Mouse (Mus musculus) neural tube, embryonic 11.5 days (tissue): ENCODE data around the gene Gpr132. TPM values are rescaled to one million over a fixed set of nuclear protein-coding genes. Genes with fewer than 3 reads are reported as not detected.

Experiments used
- ATAC-seq: fragments of 200-750 bp; cut with Nextera tagmentation; 2 replicates; pipeline ENCODE4 v1.8.0; 2017; ENCODE audit warnings: moderate number of reproducible peaks, mild to moderate bottlenecking, moderate TSS enrichment, moderate library complexity; ENCODE audit not compliant: insufficient read depth, low FRiP score, low TSS enrichment
- DNase-seq: peaks from one replicate; pipeline ENCODE4 v3.0.0-alpha.2; 2015; ENCODE audit warnings: low spot score
- H3K27ac ChIP-seq: fragments of 300-500 bp; sonication (generic); 2 replicates; pipeline ENCODE4 v1.5.1; 2014; ENCODE audit warnings: low read depth, mild to moderate bottlenecking, low read length
- H3K27me3 ChIP-seq: fragments of 300-500 bp; sonication (generic); 2 replicates; pipeline ENCODE4 v1.6.1; 2014; ENCODE audit warnings: mild to moderate bottlenecking, low read length, mixed read lengths; ENCODE audit not compliant: control insufficient read depth, insufficient read depth
- H3K36me3 ChIP-seq: fragments of 300-500 bp; sonication (generic); 2 replicates; pipeline ENCODE4 v1.6.1; 2014; ENCODE audit warnings: mild to moderate bottlenecking, low read length, moderate library complexity, mixed read lengths; ENCODE audit not compliant: control insufficient read depth, insufficient read depth
- H3K4me1 ChIP-seq: fragments of 300-500 bp; sonication (generic); 2 replicates; pipeline ENCODE4 v1.6.1; 2014; ENCODE audit warnings: low read length, mixed read lengths; ENCODE audit not compliant: control insufficient read depth, insufficient read depth
- H3K4me2 ChIP-seq: fragments of 300-500 bp; sonication (generic); 2 replicates; pipeline ENCODE4 v1.6.1; 2014; ENCODE audit warnings: low read depth, mild to moderate bottlenecking, moderate library complexity
- H3K4me3 ChIP-seq: fragments of 300-500 bp; sonication (generic); 2 replicates; pipeline ENCODE4 v1.5.1; 2014; ENCODE audit warnings: low read depth, low read length
- H3K9ac ChIP-seq: fragments of 300-500 bp; sonication (generic); 2 replicates; pipeline ENCODE4 v1.6.1; 2014; ENCODE audit warnings: mild to moderate bottlenecking, low read length
- H3K9me3 ChIP-seq: fragments of 300-500 bp; sonication (generic); 2 replicates; pipeline ENCODE4 v1.6.1; 2016; ENCODE audit warnings: low read length; ENCODE audit not compliant: control insufficient read depth
- WGBS: fragments of 180-500 bp; shearing (Covaris S2); extraction: QIAGEN DNeasy Blood & Tissue Kit; methylation state at CpG from one replicate; pipeline ENCODE4 v1.1.7; 2014; 5-methylcytosine and 5-hydroxymethylcytosine counted together
- polyA plus RNA-seq: library from polyadenylated mRNA; unstranded; fragments of >200 nt; fragmentation: Nextera tagmentation; extraction: Ambion mirVana; gene quantifications from 2 replicates; pipeline ENCODE4 v1.2.1, GENCODE M21; 2014

Gpr132 gene
- polyA plus RNA-seq, 1 experiment from 2014 or later = not detected

GRCm38 (mm10) chr12:112881301-112881815 is 13.3 kb upstream of the Gpr132 start:
- no peak overlapping the region for H3K9ac ChIP-seq
- H3K36me3 ChIP-seq = no peaks in the 10 kb centered on the region
- DNase-seq = no peak
- H3K27ac ChIP-seq = no peak overlapping the region
- no peak overlapping the region for H3K4me3 ChIP-seq
- H3K9me3 ChIP-seq = no peaks in the 10 kb centered on the region
- ATAC-seq = no peak
- peaks cover 30% of the 10 kb centered on the region for H3K27me3 ChIP-seq
- 71% methylated on average over 6 of the region's 6 CpGs for WGBS
- H3K4me1 ChIP-seq = peaks cover 3% of the 10 kb centered on the region
- no peak overlapping the region for H3K4me2 ChIP-seq

DNA sequence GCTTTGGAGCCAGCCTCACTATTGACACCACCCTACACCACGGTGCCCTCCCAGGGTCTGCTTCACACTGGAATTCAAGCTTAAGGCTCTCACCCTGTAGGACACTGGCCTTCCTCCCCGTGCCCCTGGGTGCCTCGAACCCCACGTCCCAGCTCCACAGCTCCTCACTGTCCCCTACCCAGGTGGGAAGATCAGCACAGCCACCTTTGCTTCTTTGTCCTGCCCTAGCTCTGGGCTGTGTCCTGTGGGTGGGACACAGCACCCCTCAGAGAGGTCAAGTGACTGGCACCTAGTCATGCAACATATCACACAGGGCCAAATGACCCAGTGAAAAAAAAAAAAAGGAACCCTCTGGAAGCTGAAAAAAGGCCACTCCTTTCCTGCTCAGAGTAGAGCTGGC is 12.6 kb upstream of the Gpr132 start:
- Histone ChIP-seq H3K36me3 (no peaks in the 10 kb centered on the region), H3K9me3 (no peaks in the 10 kb centered on the region), H3K4me2 (no peak overlapping the region), H3K27me3 (peaks cover 37% of the 10 kb centered on the region), H3K4me1 (peaks cover 3% of the 10 kb centered on the region), H3K4me3 (no peak overlapping the region), H3K27ac (no peak overlapping the region), H3K9ac (no peak overlapping the region)
- ATAC-seq (no peak), DNase-seq (no peak)
- WGBS = 74% methylated on average over 4 of the region's 4 CpGs

GRCm38 (mm10) chr12:112879731-112880130 is 11.7 kb upstream of the Gpr132 start:
- H3K27me3 ChIP-seq = peaks cover 46% of the 10 kb centered on the region
- no peak overlapping the region for H3K27ac ChIP-seq
- DNase-seq (no peak), ATAC-seq (no peak)
- H3K36me3 ChIP-seq = no peaks in the 10 kb centered on the region
- peaks cover 3% of the 10 kb centered on the region for H3K4me1 ChIP-seq
- no peak overlapping the region for H3K4me2 ChIP-seq
- H3K9ac ChIP-seq = no peak overlapping the region
- H3K4me3 ChIP-seq = no peak overlapping the region
- no peaks in the 10 kb centered on the region for H3K9me3 ChIP-seq
- 81% methylated on average over 5 of the region's 5 CpGs for WGBS

DNA sequence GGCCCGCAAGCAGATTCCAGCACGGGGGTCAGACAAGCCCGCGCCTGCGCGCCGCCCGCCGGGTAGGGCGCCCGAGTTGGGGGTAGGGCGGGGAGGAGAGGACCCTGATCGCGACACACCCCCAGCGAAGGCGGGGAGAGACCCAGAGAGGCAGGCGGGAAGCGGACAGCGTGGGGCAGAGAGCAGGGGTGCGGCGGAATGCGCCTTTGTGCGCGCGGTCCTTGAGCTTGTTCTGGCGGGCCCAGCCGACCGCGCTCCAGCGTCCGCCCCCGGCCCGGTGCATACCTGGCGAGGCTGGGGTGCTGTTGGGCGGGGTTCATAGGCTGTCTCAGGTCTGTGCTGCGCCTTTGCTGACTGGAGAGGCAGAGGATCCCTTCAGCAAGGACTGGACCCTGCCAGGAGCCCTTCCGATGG is 9.6 kb upstream of the Gpr132 start:
- H3K27me3 ChIP-seq = peaks cover 62% of the 10 kb centered on the region
- 2% methylated on average over 27 of the region's 37 CpGs for WGBS
- H3K9ac ChIP-seq = peak overlapping the region; percentile 37
- no peaks in the 10 kb centered on the region for H3K36me3 ChIP-seq
- peak overlapping the region; percentile 54 for H3K4me2 ChIP-seq
- H3K9me3 ChIP-seq = no peaks in the 10 kb centered on the region
- H3K27ac ChIP-seq = no peak overlapping the region
- H3K4me3 ChIP-seq = peak overlapping the region; percentile 19
- H3K4me1 ChIP-seq = peaks cover 3% of the 10 kb centered on the region
- ATAC-seq (no peak), DNase-seq (no peak)

DNA sequence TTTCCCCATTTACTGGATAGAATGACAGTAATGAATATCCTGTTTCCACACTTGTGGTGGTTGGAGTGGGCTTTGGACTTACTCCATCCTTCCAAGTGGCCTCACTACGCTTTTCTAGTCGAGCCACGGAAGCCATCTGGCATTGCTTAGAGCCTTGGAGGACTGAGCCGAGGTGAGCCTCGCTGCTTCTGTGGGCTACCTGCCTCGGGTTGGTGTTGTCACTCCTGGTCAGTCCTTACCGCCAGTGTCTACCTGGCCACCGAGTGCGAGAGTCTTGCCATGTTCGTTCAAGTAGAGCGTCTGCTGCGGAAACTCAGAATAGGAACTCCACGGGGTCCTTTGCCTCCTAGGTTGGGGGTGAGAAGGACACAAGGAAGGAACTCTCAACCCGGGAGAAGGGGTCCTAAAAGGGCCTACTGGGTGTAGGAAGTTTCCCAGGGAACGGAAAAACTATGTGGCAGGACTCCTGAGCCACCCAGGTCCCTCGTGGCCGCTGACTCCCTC is 9.1 kb upstream of the Gpr132 start:
- no peak overlapping the region for H3K27ac ChIP-seq
- H3K9me3 ChIP-seq = no peaks in the 10 kb centered on the region
- no peaks in the 10 kb centered on the region for H3K36me3 ChIP-seq
- ATAC-seq (no peak), DNase-seq (peak; percentile 26)
- peak overlapping the region; percentile 19; the same call in 1 of the 2 replicates for H3K4me3 ChIP-seq
- 5% methylated on average over 17 of the region's 17 CpGs for WGBS
- H3K27me3 ChIP-seq = peaks cover 62% of the 10 kb centered on the region
- H3K4me2 ChIP-seq = peak overlapping the region; percentile 54
- H3K4me1 ChIP-seq = peaks cover 3% of the 10 kb centered on the region
- no peak overlapping the region; the same call in 1 of the 2 replicates for H3K9ac ChIP-seq

- 4% methylated on average over 28 of the region's 28 CpGs for WGBS
- H3K4me3 ChIP-seq = no peak overlapping the region
- no peaks in the 10 kb centered on the region for H3K36me3 ChIP-seq
- no peak overlapping the region for H3K9ac ChIP-seq
- no peaks in the 10 kb centered on the region for H3K9me3 ChIP-seq
- ATAC-seq (peak; percentile 21; the same call in 1 of the 2 replicates), DNase-seq (peak; percentile 43)
- H3K27me3 ChIP-seq = peaks cover 65% of the 10 kb centered on the region
- H3K4me2 ChIP-seq = peak overlapping the region; percentile 6; the same call in 1 of the 2 replicates
- peaks cover 3% of the 10 kb centered on the region for H3K4me1 ChIP-seq
- no peak overlapping the region for H3K27ac ChIP-seq
Measured at GRCm38 (mm10) chr12:112876332-112877072, 8.5 kb upstream of the Gpr132 start.

GRCm38 (mm10) chr12:112875225-112876013 is 7.4 kb upstream of the Gpr132 start:
- ATAC-seq = peak; percentile 69
- H3K9me3 ChIP-seq = no peaks in the 10 kb centered on the region
- no peak overlapping the region for H3K4me2 ChIP-seq
- peak; percentile 90 for DNase-seq
- H3K27me3 ChIP-seq = peaks cover 65% of the 10 kb centered on the region
- H3K4me3 ChIP-seq = no peak overlapping the region
- peaks cover 3% of the 10 kb centered on the region for H3K4me1 ChIP-seq
- no peak overlapping the region for H3K27ac ChIP-seq
- WGBS = 21% methylated on average over 16 of the region's 16 CpGs
- no peaks in the 10 kb centered on the region for H3K36me3 ChIP-seq
- H3K9ac ChIP-seq = no peak overlapping the region

DNA sequence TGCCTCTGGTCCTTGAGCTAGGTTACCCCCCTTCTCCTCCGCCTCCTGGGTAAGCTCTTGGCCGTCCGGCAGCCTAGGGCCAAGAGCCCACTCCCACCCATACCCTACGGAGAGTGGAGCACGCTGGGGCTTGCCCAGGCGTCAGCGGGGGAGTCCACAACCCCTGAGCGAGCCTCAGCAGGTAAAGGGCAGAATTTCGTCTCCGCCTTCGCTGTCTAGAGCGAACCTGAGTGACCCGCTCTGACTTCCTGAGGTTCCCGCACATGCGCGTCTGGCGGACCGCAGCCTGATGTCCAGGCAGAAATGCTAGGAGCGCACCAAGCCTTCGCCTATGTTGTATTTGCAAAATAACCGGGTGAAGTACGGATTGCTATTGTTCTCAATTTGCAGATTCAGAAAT is 6.2 kb upstream of the Gpr132 start:
- no peaks in the 10 kb centered on the region for H3K9me3 ChIP-seq
- peak overlapping the region; percentile 26; the same call in 1 of the 2 replicates for H3K4me2 ChIP-seq
- ATAC-seq (no peak), DNase-seq (no peak)
- H3K27me3 ChIP-seq = peaks cover 62% of the 10 kb centered on the region
- peaks cover 7% of the 10 kb centered on the region for H3K4me1 ChIP-seq
- WGBS = 14% methylated on average over 22 of the region's 22 CpGs
- no peak overlapping the region for H3K9ac ChIP-seq
- no peaks in the 10 kb centered on the region for H3K36me3 ChIP-seq
- no peak overlapping the region for H3K27ac ChIP-seq
- H3K4me3 ChIP-seq = 0 out of 2 replicates have a peak overlapping the region, but pooled peaks have one; percentile 5
